Mouse (Mus musculus) limb, embryonic 12.5 days (tissue): ENCODE data around the gene Naa15. TPM values are rescaled to one million over a fixed set of nuclear protein-coding genes. Genes with fewer than 3 reads are reported as not detected.
"Not testable (repeated sequence)": the region's sequence is repeated elsewhere in the genome, so short reads cannot be mapped to it uniquely, and the experiment has no call there.

Source experiments
- ATAC-seq: fragments of 200-750 bp; cut with Nextera tagmentation; 2 replicates; pipeline ENCODE4 v1.8.0; 2017; ENCODE audit warnings: low read depth, moderate TSS enrichment; ENCODE audit not compliant: insufficient number of reproducible peaks, insufficient read depth, low FRiP score, low TSS enrichment
- H3K27ac ChIP-seq: fragments of 300-500 bp; sonication (generic); 2 replicates; pipeline ENCODE4 v1.5.1; 2016; ENCODE audit warnings: mild to moderate bottlenecking, moderate library complexity
- H3K27me3 ChIP-seq: fragments of 300-500 bp; sonication (generic); 2 replicates; pipeline ENCODE4 v1.6.1; 2016; ENCODE audit warnings: mild to moderate bottlenecking, moderate library complexity
- H3K36me3 ChIP-seq: fragments of 300-500 bp; sonication (generic); 2 replicates; pipeline ENCODE4 v1.6.1; 2016; ENCODE audit warnings: mild to moderate bottlenecking, moderate library complexity
- H3K4me1 ChIP-seq: fragments of 300-500 bp; sonication (generic); replicated peaks from 2 replicates; pipeline ENCODE4 v1.6.1; 2016
- H3K4me2 ChIP-seq: fragments of 300-500 bp; sonication (generic); 2 replicates; pipeline ENCODE4 v1.6.1; 2016; ENCODE audit warnings: mild to moderate bottlenecking, moderate library complexity
- H3K4me3 ChIP-seq: fragments of 300-500 bp; sonication (generic); replicated peaks from 2 replicates; pipeline ENCODE4 v1.5.1; 2016; ENCODE audit warnings: mild to moderate bottlenecking
- H3K9ac ChIP-seq: fragments of 300-500 bp; sonication (generic); replicated peaks from 2 replicates; pipeline ENCODE4 v1.6.1; 2016; ENCODE audit warnings: mild to moderate bottlenecking, moderate library complexity
- H3K9me3 ChIP-seq: fragments of 300-500 bp; sonication (generic); 2 replicates; pipeline ENCODE4 v1.6.1; 2016; ENCODE audit warnings: mild to moderate bottlenecking, moderate library complexity
- WGBS: fragments of 180-500 bp; shearing (Covaris S2); methylation state at CpG from one replicate; pipeline ENCODE4 v1.1.7; 2016; 5-methylcytosine and 5-hydroxymethylcytosine counted together
- polyA plus RNA-seq: library from polyadenylated mRNA; unstranded; fragments of >200 nt; fragmentation: Nextera tagmentation; extraction: Ambion mirVana; gene quantifications from 2 replicates; pipeline ENCODE4 v1.2.1, GENCODE M21; 2016

Gene Naa15
- polyA plus RNA-seq, 1 experiment from 2014 or later: 60.6 TPM

GRCm38 (mm10) chr3:51408561-51409183 lies 6.3 kb upstream of the Naa15 start, which contains the start of gene Ndufc1:
Gene Ndufc1 (minus strand): TSS chr3:51408988.
- Histone ChIP-seq H3K27ac (peak within 1 kb of the TSS; percentile 97), H3K4me2 (peak within 1 kb of the TSS; percentile 70), H3K4me3 (peak within 1 kb of the TSS; percentile 75), H3K9me3 (no peaks in the 10 kb centered on the region), H3K27me3 (no peaks in the 10 kb centered on the region), H3K4me1 (peaks cover 6% of the 10 kb centered on the region), H3K9ac (peak within 1 kb of the TSS; percentile 90), H3K36me3 (peaks cover 27% of the 10 kb centered on the region)
- WGBS: under 1% methylated on average over 40 of the region's 40 CpGs
- peak; percentile 85 for ATAC-seq

DNA sequence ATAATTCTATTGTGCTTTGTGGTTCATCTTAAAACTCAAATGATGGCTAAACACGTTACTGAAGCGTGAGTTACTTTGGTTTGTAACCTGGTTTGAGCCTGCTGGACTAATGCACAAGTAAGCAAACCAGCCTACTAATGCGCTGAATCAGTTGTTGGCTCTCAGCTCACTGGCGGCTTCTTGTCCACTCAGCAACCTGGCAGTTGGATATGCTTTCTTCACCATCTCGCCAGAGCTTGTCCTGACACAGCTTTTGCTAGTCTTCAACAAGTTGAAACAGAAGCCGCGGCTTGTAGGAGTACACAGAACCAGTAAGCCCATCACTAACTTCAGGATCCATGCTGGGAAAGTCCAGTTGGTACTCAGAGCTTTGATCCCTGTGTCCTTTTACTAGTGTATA lies 2.5 kb upstream of the Naa15 start:
- 93% methylated on average over 7 of the region's 7 CpGs for WGBS
- no peaks in the 10 kb centered on the region for H3K27me3 ChIP-seq
- no peak overlapping the region for H3K4me2 ChIP-seq
- H3K36me3 ChIP-seq: no peaks in the 10 kb centered on the region
- H3K9me3 ChIP-seq: no peaks in the 10 kb centered on the region
- no peak for ATAC-seq
- no peak overlapping the region for H3K27ac ChIP-seq
- no peak overlapping the region for H3K9ac ChIP-seq
- H3K4me1 ChIP-seq: peaks cover 14% of the 10 kb centered on the region
- no peak overlapping the region for H3K4me3 ChIP-seq

- WGBS: 94% methylated on average over 1 of the region's 1 CpGs
- ATAC-seq: no peak
- H3K9ac ChIP-seq: no peak overlapping the region
- H3K4me1 ChIP-seq: peaks cover 16% of the 10 kb centered on the region
- H3K27me3 ChIP-seq: no peaks in the 10 kb centered on the region
- no peak overlapping the region for H3K4me2 ChIP-seq
- no peaks in the 10 kb centered on the region for H3K9me3 ChIP-seq
- no peaks in the 10 kb centered on the region for H3K36me3 ChIP-seq
- no peak overlapping the region for H3K27ac ChIP-seq
- H3K4me3 ChIP-seq: no peak overlapping the region
Observed at GRCm38 (mm10) chr3:51413276-51413675, 1.7 kb upstream of the Naa15 start.

DNA sequence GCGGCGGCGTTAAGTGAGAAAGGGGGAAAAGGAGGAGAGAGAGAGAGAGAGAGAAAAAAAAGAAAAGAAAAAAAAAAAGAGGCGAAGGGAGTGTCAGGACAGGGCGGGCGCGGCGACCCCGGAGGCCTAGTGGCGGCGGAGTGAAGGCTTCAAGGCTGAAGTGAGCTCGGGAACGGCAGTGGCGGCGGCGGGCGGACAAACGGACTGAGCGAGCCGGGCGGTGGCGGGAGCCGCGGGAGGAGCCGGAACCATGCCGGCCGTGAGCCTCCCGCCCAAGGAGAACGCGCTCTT lies 1.1 kb downstream of the Naa15 start:
- peak overlapping the region; percentile 100 for H3K4me3 ChIP-seq
- WGBS: under 1% methylated on average over 25 of the region's 30 CpGs
- ATAC-seq: peak; percentile 30; the same call in 1 of the 2 replicates
- H3K9ac ChIP-seq: peak overlapping the region; percentile 98
- H3K27me3 ChIP-seq: no peaks in the 10 kb centered on the region
- H3K4me1 ChIP-seq: peaks cover 19% of the 10 kb centered on the region
- H3K36me3 ChIP-seq: no peaks in the 10 kb centered on the region
- peak overlapping the region; percentile 94 for H3K27ac ChIP-seq
- H3K4me2 ChIP-seq: peak overlapping the region; percentile 82
- no peaks in the 10 kb centered on the region for H3K9me3 ChIP-seq

- under 1% methylated on average over 63 of the region's 68 CpGs for WGBS
- ATAC-seq: 0 out of 2 replicates have a peak, but pooled peaks have one; percentile 8
- no peaks in the 10 kb centered on the region for H3K9me3 ChIP-seq
- no peaks in the 10 kb centered on the region; the same call in 1 of the 2 replicates for H3K36me3 ChIP-seq
- peaks cover 19% of the 10 kb centered on the region for H3K4me1 ChIP-seq
- H3K4me3 ChIP-seq: peak overlapping the region; percentile 100
- no peaks in the 10 kb centered on the region for H3K27me3 ChIP-seq
- H3K9ac ChIP-seq: peak overlapping the region; percentile 98
- peak overlapping the region; percentile 82 for H3K4me2 ChIP-seq
- H3K27ac ChIP-seq: peak overlapping the region; percentile 94
Observed at GRCm38 (mm10) chr3:51416364-51417134, 1.6 kb downstream of the Naa15 start.

- Histone ChIP-seq H3K9me3 (no peaks in the 10 kb centered on the region), H3K9ac (peak overlapping the region; percentile 98), H3K27ac (no peak overlapping the region), H3K36me3 (peaks cover 3% of the 10 kb centered on the region; the same call in 1 of the 2 replicates), H3K4me2 (peak overlapping the region; percentile 82), H3K27me3 (no peaks in the 10 kb centered on the region), H3K4me3 (peak overlapping the region; percentile 100), H3K4me1 (peaks cover 19% of the 10 kb centered on the region)
- ATAC-seq: no peak
- 12% methylated on average over 8 of the region's 8 CpGs for WGBS
Observed at GRCm38 (mm10) chr3:51417135-51417458, 2.1 kb downstream of the Naa15 start.

GRCm38 (mm10) chr3:51417485-51417884 lies 2.5 kb downstream of the Naa15 start:
- H3K36me3 ChIP-seq: peaks cover 3% of the 10 kb centered on the region; the same call in 1 of the 2 replicates
- no peak overlapping the region for H3K9ac ChIP-seq
- 58% methylated on average over 2 of the region's 2 CpGs for WGBS

DNA sequence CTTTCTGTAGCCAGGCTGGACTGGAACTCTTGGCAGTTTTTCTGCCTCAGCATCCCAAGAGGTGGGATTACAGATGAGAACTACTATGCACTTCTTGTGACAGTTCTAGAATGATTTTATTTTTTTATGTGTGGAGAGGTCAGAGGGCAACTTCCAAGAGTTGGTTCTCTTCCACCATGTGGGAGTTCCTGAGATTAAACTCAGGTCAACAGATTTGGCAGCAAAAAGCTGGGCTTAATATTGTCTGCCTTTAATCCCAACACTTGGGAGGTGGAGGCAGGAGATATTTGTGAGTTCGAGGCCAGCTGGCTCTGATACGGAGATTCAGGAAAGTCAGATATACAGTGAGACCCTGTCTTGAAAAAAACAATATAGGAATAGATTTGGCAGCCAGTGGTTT lies 3.0 kb downstream of the Naa15 start:
- Histone ChIP-seq H3K27me3 (no peaks in the 10 kb centered on the region), H3K27ac (no peak overlapping the region), H3K4me1 (peaks cover 19% of the 10 kb centered on the region), H3K9ac (no peak overlapping the region), H3K9me3 (no peaks in the 10 kb centered on the region), H3K36me3 (peaks cover 3% of the 10 kb centered on the region; the same call in 1 of the 2 replicates), H3K4me3 (no peak overlapping the region), H3K4me2 (peak overlapping the region; percentile 82)
- ATAC-seq: no peak
- WGBS: 72% methylated on average over 2 of the region's 2 CpGs

More at GRCm38 (mm10) chr3:51417485-51417884, 2.5 kb downstream of the Naa15 start:
- no peaks in the 10 kb centered on the region for H3K9me3 ChIP-seq
- peak overlapping the region; percentile 100 for H3K4me3 ChIP-seq
- H3K27me3 ChIP-seq: no peaks in the 10 kb centered on the region
- H3K4me1 ChIP-seq: peaks cover 19% of the 10 kb centered on the region
- H3K4me2 ChIP-seq: peak overlapping the region; percentile 82
- ATAC-seq: no peak
- H3K27ac ChIP-seq: no peak overlapping the region

- no peak overlapping the region for H3K9ac ChIP-seq
- peaks cover 3% of the 10 kb centered on the region; the same call in 1 of the 2 replicates for H3K36me3 ChIP-seq
- H3K4me2 ChIP-seq: no peak overlapping the region
- H3K27ac ChIP-seq: no peak overlapping the region
- H3K9me3 ChIP-seq: no peaks in the 10 kb centered on the region
- no peak for ATAC-seq
- H3K4me1 ChIP-seq: peaks cover 11% of the 10 kb centered on the region
- no peak overlapping the region for H3K4me3 ChIP-seq
- no peaks in the 10 kb centered on the region for H3K27me3 ChIP-seq
- WGBS: 87% methylated on average over 3 of the region's 3 CpGs
Observed at GRCm38 (mm10) chr3:51421921-51422320, 7.0 kb downstream of the Naa15 start.

- Histone ChIP-seq H3K4me3 (no peak overlapping the region), H3K9me3 (no peaks in the 10 kb centered on the region), H3K36me3 (peaks cover 3% of the 10 kb centered on the region; the same call in 1 of the 2 replicates), H3K9ac (no peak overlapping the region), H3K27ac (no peak overlapping the region), H3K4me1 (no peaks in the 10 kb centered on the region), H3K27me3 (no peaks in the 10 kb centered on the region), H3K4me2 (no peak overlapping the region)
- no peak for ATAC-seq
Observed at GRCm38 (mm10) chr3:51425394-51425793, 10.4 kb downstream of the Naa15 start.

- H3K4me3 ChIP-seq, H3K27ac ChIP-seq, ATAC-seq, H3K9ac ChIP-seq, H3K4me2 ChIP-seq, H3K9me3 ChIP-seq, H3K4me1 ChIP-seq, H3K27me3 ChIP-seq: not testable (repeated sequence)
- WGBS: 86% methylated on average over 5 of the region's 5 CpGs
- peaks cover 18% of the 10 kb centered on the region for H3K36me3 ChIP-seq
Observed at GRCm38 (mm10) chr3:51434364-51434763, 19.4 kb downstream of the Naa15 start.
